7 mouse cellular contexts compared by ENCODE assay signal in genomic region chr9:35176124-35176659, GRCm38 (mm10). TPM values are rescaled to one million over a fixed set of nuclear protein-coding genes. Genes with fewer than 3 reads are reported as not detected.
DNase-seq lines count a peak whose midpoint lies in the region; ATAC-seq and TF ChIP-seq lines count a peak whose summit lies in the region.

No protein-coding gene starts in this region.

- intact Hi-C loops in left cerebral cortex, postnatal 10 days (cut with DNase I): no loop called here

- ATAC-seq in lung, postnatal 0 days: no peak; the same call in 1 of the 2 replicates
- ATAC-seq in limb, embryonic 15.5 days (ENCODE audit: insufficient number of reproducible peaks, low FRiP score, low TSS enrichment, low read depth): 0 out of 2 replicates have a peak, but pooled peaks have one; percentile 7
- no peak for ATAC-seq in stomach, embryonic 15.5 days (ENCODE audit: insufficient read depth, low FRiP score, low read depth)

- H3K27ac ChIP-seq in lung, postnatal 0 days (ENCODE audit: low read length): peak overlapping the region; percentile 89; the same call in 1 of the 2 replicates
- H3K27ac ChIP-seq in forebrain, embryonic 10.5 days: peak overlapping the region; percentile 93
- H3K27ac ChIP-seq in limb, embryonic 15.5 days: no peak overlapping the region
- peak overlapping the region; percentile 94; the same call in 1 of the 2 replicates for H3K27ac ChIP-seq in stomach, embryonic 15.5 days

- H3K4me1 ChIP-seq in lung, postnatal 0 days (ENCODE audit: insufficient read depth, low read depth, low read length): peaks cover 7% of the 10 kb centered on the region; the same call in 1 of the 2 replicates
- H3K4me1 ChIP-seq in forebrain, embryonic 10.5 days: peaks cover 20% of the 10 kb centered on the region
- H3K4me1 ChIP-seq in limb, embryonic 15.5 days: peaks cover 4% of the 10 kb centered on the region
- H3K4me1 ChIP-seq in stomach, embryonic 15.5 days: no peaks in the 10 kb centered on the region

- WGBS in lung, postnatal 0 days: 40% methylated on average over 14 of the region's 14 CpGs
- WGBS in forebrain, embryonic 10.5 days: 51% methylated on average over 14 of the region's 14 CpGs
- 47% methylated on average over 14 of the region's 14 CpGs for WGBS in limb, embryonic 15.5 days
- 47% methylated on average over 14 of the region's 14 CpGs for WGBS in stomach, embryonic 15.5 days

- peak overlapping the region; percentile 67 for H3K4me3 ChIP-seq in lung, postnatal 0 days (ENCODE audit: low read depth, low read length)
- peak overlapping the region; percentile 75 for H3K4me3 ChIP-seq in forebrain, embryonic 10.5 days
- peak overlapping the region; percentile 65 for H3K4me3 ChIP-seq in limb, embryonic 15.5 days
- H3K4me3 ChIP-seq in stomach, embryonic 15.5 days (replicated peaks): peak overlapping the region; percentile 74

- no peaks in the 10 kb centered on the region for H3K27me3 ChIP-seq in lung, postnatal 0 days (replicated peaks; ENCODE audit: insufficient read depth, low read length)
- no peaks in the 10 kb centered on the region for H3K27me3 ChIP-seq in forebrain, embryonic 10.5 days (ENCODE audit: poor library complexity, severe bottlenecking)
- H3K27me3 ChIP-seq in limb, embryonic 15.5 days: no peaks in the 10 kb centered on the region
- H3K27me3 ChIP-seq in stomach, embryonic 15.5 days (replicated peaks): no peaks in the 10 kb centered on the region

- H3K9me3 ChIP-seq in lung, postnatal 0 days (ENCODE audit: low read length): no peaks in the 10 kb centered on the region
- H3K9me3 ChIP-seq in forebrain, embryonic 10.5 days: no peaks in the 10 kb centered on the region
- H3K9me3 ChIP-seq in limb, embryonic 15.5 days: no peaks in the 10 kb centered on the region
- no peaks in the 10 kb centered on the region for H3K9me3 ChIP-seq in stomach, embryonic 15.5 days

- DNase-seq in lung, postnatal 0 days (ENCODE audit: low spot score): no peak
- DNase-seq in lung, postnatal 14 days: no peak
- DNase-seq in forebrain, embryonic 10.5 days (ENCODE audit: extremely low spot score, low spot score): no peak
- no peak for DNase-seq in natural killer cell, adult 2 months (ENCODE audit: low spot score in 2 of 2)
- no peak for DNase-seq in left cerebral cortex, postnatal 10 days (ENCODE audit: extremely low spot score in 1 of 2, low spot score in 2 of 2)

- TF ChIP-seq CTCF in lung, postnatal 0 days (IDR thresholded peaks at IDR 0.05): no peak

- H3K36me3 ChIP-seq in lung, postnatal 0 days (ENCODE audit: insufficient read depth, low read length): no peaks in the 10 kb centered on the region
- H3K36me3 ChIP-seq in forebrain, embryonic 10.5 days (replicated peaks): 0 out of 2 replicates have a peak, but pooled peaks cover under 1% of the 10 kb centered on the region
- no peaks in the 10 kb centered on the region for H3K36me3 ChIP-seq in limb, embryonic 15.5 days
- no peaks in the 10 kb centered on the region for H3K36me3 ChIP-seq in stomach, embryonic 15.5 days

- peak overlapping the region; percentile 66 for H3K4me2 ChIP-seq in lung, postnatal 0 days (replicated peaks; ENCODE audit: low read depth, low read length)
- peak overlapping the region; percentile 82 for H3K4me2 ChIP-seq in limb, embryonic 15.5 days
- H3K4me2 ChIP-seq in stomach, embryonic 15.5 days: peak overlapping the region; percentile 61

- H3K9ac ChIP-seq in lung, postnatal 0 days (replicated peaks; ENCODE audit: low read depth): no peak overlapping the region
- no peak overlapping the region for H3K9ac ChIP-seq in limb, embryonic 15.5 days
- no peak overlapping the region for H3K9ac ChIP-seq in stomach, embryonic 15.5 days

- no peak for TF ChIP-seq EP300 in lung, postnatal 0 days (IDR thresholded peaks at IDR 0.05)

RNA-seq across cellular contexts. Expression of gene Dcps, which starts 0.3 kb away (rescaled TPM):
- polyA plus RNA-seq in lung, postnatal 0 days (2015; fragmentation: Nextera tagmentation; extraction: Ambion mirVana): 39.4 and 44.4 TPM in 2 replicates
- 106 and 113 TPM in 2 replicates for polyA plus RNA-seq in forebrain, embryonic 10.5 days (2016; fragmentation: Nextera tagmentation; extraction: Ambion mirVana)
- polyA plus RNA-seq in limb, embryonic 15.5 days (2015; fragmentation: Nextera tagmentation; extraction: Ambion mirVana): 64.7 and 65.3 TPM in 2 replicates
- 77.7 and 82.4 TPM in 2 replicates for polyA plus RNA-seq in stomach, embryonic 15.5 days (2015; fragmentation: Nextera tagmentation; extraction: Ambion mirVana)
- total RNA-seq in left cerebral cortex, postnatal 10 days (2021): 10 to 100 TPM; 17.6 to 18.5 TPM

RNA-seq across cellular contexts. Expression of gene Srpr, which starts 23.8 kb away (rescaled TPM):
- polyA plus RNA-seq in lung, postnatal 0 days (2015; fragmentation: Nextera tagmentation; extraction: Ambion mirVana): 125 and 130 TPM in 2 replicates
- 78.8 and 81.3 TPM in 2 replicates for polyA plus RNA-seq in forebrain, embryonic 10.5 days (2016; fragmentation: Nextera tagmentation; extraction: Ambion mirVana)
- polyA plus RNA-seq in limb, embryonic 15.5 days (2015; fragmentation: Nextera tagmentation; extraction: Ambion mirVana): 156 and 160 TPM in 2 replicates
- 141 and 154 TPM in 2 replicates for polyA plus RNA-seq in stomach, embryonic 15.5 days (2015; fragmentation: Nextera tagmentation; extraction: Ambion mirVana)
- 10 to 100 TPM; 54.4 to 61.0 TPM for total RNA-seq in left cerebral cortex, postnatal 10 days (2021)

RNA-seq across cellular contexts. Expression of gene Tirap, which starts 23.9 kb away (rescaled TPM):
- polyA plus RNA-seq in lung, postnatal 0 days (2015; fragmentation: Nextera tagmentation; extraction: Ambion mirVana): 11.0 and 11.5 TPM in 2 replicates
- polyA plus RNA-seq in forebrain, embryonic 10.5 days (2016; fragmentation: Nextera tagmentation; extraction: Ambion mirVana): 18.8 and 21.9 TPM in 2 replicates
- 10.3 and 11.6 TPM in 2 replicates for polyA plus RNA-seq in limb, embryonic 15.5 days (2015; fragmentation: Nextera tagmentation; extraction: Ambion mirVana)
- polyA plus RNA-seq in stomach, embryonic 15.5 days (2015; fragmentation: Nextera tagmentation; extraction: Ambion mirVana): 12.8 and 13.9 TPM in 2 replicates
- total RNA-seq in left cerebral cortex, postnatal 10 days (2021): 1 to 10 TPM; 2.3 to 3.4 TPM

RNA-seq across cellular contexts. Expression of gene Foxred1, which starts 34.7 kb away (rescaled TPM):
- 22.5 and 23.2 TPM in 2 replicates for polyA plus RNA-seq in lung, postnatal 0 days (2015; fragmentation: Nextera tagmentation; extraction: Ambion mirVana)
- 55.3 and 55.6 TPM in 2 replicates for polyA plus RNA-seq in forebrain, embryonic 10.5 days (2016; fragmentation: Nextera tagmentation; extraction: Ambion mirVana)
- polyA plus RNA-seq in limb, embryonic 15.5 days (2015; fragmentation: Nextera tagmentation; extraction: Ambion mirVana): 37.0 and 37.8 TPM in 2 replicates
- 39.7 and 46.6 TPM in 2 replicates for polyA plus RNA-seq in stomach, embryonic 15.5 days (2015; fragmentation: Nextera tagmentation; extraction: Ambion mirVana)
- total RNA-seq in left cerebral cortex, postnatal 10 days (2021): 10 to 100 TPM; 39.3 to 41.7 TPM

RNA-seq across cellular contexts. Expression of gene St3gal4, which starts 57.1 kb away (rescaled TPM):
- polyA plus RNA-seq in lung, postnatal 0 days (2015; fragmentation: Nextera tagmentation; extraction: Ambion mirVana): 50.0 and 55.7 TPM in 2 replicates
- polyA plus RNA-seq in forebrain, embryonic 10.5 days (2016; fragmentation: Nextera tagmentation; extraction: Ambion mirVana): 14.5 and 15.0 TPM in 2 replicates
- 39.2 and 39.4 TPM in 2 replicates for polyA plus RNA-seq in limb, embryonic 15.5 days (2015; fragmentation: Nextera tagmentation; extraction: Ambion mirVana)
- 45.7 and 59.4 TPM in 2 replicates for polyA plus RNA-seq in stomach, embryonic 15.5 days (2015; fragmentation: Nextera tagmentation; extraction: Ambion mirVana)
- 10 to 100 TPM; 26.8 to 27.2 TPM for total RNA-seq in left cerebral cortex, postnatal 10 days (2021)
